Mouse (Mus musculus) A20 (cell line): ENCODE measurements around the gene Txnrd2.

Experiments
- DNase-seq: peaks from one replicate; pipeline ENCODE4 v3.0.0-alpha.2; 2011; ENCODE audit warnings: low read depth, low spot score

Gene Txnrd2

DNA sequence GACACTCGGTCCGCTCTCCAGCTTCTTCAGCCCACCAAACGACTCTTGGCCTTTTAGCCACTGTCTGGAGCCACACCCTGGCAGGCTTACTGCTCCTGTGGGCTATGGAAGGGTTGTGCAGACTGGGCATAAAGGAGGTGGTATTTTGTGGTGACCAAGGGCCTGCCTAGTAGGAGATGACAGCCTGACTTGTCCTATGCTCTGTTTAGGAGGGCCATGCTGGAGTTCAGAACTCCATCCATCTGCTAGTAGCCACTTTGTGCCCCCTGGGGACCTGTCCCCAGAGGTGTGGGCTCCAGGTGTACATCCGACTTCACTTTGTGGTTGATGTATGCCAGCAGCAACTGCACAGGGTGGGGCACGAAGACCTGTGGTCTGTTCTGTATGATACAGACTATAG is 32.6 kb upstream of the Txnrd2 start:
- DNase-seq, result no peak

DNA sequence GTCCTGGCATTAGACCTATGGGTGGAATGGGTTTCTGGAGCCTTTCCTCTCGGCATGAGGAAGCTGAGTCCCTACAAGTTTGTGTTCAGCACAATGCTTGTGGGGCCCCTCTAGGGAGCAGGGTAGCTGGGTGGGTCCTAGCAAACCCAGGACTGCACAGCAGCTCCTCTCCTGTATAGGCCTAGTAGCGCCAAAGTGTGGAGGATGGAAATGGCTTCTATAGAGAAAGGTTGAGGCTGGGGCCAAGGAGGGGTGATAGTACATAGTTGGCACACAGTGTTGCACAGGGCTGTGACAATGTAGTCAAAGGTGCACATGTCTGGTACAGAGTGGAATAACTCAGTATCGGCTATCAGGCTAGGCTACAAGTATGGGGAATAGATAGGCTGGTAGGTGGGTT is 32.1 kb upstream of the Txnrd2 start:
- DNase-seq, result no peak

DNA sequence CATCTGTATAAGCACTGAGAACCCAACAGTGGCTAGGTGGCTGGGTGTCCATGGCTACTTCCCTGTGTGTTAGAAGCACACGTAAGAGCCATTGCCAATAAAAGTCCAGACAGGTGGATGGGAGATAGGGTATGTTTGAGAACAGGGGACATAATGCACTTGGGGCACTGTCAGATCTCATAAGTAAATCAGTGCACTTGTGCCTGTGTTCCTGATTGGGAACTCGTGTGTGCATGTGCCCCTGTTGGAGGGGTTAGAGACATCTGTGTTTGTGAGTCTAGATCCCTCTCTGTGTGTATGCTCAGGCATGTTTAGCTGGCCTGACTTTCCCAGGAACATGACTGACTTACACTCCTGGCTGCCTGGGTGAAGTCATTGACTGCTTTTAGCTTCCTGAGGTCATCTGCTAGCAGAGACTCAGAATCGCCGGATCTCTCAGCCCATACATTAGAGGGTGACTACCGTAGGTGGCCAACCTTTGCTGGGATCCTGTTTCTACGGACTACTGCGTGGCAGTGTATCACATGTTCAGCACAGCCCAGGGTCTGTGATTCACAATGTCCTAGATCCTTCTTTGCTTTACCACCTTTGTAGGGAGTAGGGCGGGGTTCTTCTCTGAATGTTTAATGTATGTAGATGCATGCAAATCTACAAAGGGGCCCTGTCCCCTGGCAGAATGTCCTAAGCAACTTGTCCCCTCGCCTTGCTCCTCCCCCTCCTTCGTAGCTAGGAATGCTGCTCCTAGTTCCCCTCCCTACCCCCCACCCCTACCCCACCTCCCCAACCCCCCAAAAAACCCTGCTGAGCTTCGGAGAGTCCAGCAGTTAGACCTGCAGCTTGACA is 31.2 kb upstream of the Txnrd2 start:
- no peak for DNase-seq

DNA sequence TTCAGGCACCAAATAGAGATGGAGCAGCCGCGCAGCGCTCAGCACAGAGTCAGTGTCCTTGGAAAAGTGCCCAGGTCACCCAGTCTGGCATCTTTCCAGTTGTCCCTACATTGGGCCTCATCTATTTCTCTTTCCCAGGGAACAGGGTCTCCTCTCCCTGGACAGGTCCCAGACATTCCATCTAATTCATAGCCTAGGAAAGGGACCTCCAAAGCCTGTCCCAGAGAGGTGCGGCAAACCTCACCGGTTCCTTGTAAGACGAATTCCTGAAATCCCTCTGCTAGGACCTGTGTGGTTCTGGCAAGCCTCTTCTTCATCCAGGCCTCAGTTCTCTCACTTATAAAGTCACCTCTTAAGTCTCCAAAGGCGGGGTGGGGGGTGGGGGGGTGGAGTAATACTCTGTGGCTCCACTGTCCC is 30.6 kb upstream of the Txnrd2 start:
- no peak for DNase-seq

DNA sequence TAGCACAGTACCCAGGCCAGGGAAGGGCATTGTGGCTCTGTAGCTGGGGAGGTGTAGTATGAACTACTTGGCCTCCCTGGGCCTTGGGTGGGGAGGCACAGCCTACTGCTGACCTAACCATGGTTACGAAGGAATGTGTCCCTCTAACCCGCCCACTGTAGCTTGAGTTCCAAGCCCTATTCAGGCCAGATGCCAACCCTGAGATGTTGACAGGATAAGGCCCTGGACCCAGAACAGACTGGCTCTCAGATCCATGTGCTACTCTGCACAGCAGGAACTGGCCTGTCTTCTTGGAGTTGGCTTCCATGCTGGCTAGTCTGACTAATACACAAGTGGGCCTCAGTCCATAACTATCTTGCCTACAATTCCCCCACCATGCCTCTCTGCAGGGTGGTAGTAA is 30.0 kb upstream of the Txnrd2 start:
- DNase-seq, result no peak

DNA sequence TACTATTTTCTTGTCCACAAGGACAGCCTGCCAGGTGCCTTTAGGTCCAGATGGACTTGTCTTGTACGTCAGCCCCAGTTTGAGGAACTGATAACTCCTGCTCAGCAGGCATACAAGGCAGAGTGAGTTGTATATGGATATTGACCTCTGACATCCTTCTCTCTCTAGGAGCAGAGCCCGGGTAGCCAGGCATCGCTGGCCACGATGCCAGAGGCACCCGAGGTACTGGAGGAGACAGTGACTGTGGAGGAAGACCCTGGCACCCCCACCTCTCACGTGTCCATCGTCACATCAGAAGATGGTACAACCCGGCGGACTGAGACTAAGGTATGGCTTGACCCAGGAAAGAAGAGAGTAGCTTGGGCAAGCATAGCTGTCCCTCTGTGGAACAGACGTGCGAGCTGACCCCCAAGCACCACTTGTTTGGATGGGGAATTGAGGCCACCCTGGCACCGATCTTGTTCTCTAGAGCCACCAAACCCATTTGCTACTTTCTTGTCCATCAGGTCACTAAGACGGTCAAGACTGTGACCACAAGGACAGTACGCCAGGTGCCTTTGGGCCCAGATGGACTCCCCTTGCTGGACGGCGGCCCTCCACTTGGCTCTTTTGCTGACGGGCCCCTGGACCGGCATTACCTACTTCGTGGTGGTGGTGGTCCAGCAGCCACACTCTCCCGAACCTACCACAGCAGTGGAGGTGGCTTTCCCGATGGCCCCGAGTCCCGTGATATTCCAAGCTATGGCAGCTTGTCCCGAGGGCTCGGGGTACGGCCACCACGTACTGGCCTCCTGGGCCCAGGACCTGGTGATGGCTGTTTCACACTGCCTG is 29.2 kb upstream of the Txnrd2 start:
- DNase-seq, result peak; percentile 31

DNA sequence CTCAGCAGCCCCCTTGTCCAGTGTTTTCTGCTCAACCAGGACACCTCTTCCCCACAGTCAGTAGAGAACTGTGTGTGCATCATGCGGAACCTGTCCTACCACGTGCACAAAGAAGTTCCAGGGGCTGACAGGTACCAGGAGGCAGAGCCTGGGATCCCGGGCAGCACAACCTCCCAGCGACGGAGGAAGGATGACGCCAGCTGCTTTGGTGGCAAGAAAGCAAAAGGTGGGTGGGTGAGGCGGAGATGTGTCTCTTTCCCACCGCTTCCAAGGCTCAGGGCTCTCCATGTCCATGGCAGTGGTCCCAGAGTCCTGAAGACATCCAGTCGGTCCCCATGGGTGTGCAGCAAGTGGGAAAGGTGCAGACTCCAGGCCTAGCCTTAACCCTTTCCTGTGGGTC is 26.2 kb upstream of the Txnrd2 start:
- no peak for DNase-seq

DNA sequence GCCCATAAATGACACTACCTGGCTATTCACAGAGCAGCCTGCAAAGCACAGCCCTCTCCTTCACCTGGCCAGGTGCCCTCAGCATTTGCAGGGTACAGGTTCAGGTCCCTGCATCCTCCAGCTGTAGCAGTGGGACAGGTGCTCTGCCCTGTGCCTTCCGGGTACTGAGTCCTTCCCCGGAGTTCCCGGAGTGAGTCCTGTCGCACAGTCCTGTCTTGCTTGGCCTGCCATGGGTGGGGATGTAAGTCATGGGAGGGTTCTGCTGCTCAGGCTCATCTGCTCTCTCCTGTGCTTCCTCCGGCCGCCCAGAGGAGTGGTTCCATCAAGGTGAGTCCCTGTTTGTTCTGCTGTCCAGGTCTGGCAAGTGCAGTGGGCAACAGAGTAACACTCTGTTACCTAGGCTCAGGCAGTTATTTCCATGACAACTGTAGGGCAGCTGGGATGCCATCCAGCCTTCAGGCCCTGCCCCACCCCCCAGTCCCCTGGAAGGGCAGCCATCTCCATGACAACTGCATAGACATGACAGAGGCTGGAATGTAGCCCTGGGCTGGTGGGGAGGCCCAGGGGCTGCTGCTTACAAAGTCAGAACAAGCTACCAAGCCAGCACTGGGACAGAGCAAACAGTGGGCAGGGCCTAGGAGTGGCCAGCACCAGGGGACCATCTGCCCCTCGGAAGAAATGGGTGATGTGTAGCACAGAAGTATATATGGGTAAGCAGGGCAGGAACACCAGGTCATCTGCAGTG is 25.5 kb upstream of the Txnrd2 start:
- no peak for DNase-seq

DNA sequence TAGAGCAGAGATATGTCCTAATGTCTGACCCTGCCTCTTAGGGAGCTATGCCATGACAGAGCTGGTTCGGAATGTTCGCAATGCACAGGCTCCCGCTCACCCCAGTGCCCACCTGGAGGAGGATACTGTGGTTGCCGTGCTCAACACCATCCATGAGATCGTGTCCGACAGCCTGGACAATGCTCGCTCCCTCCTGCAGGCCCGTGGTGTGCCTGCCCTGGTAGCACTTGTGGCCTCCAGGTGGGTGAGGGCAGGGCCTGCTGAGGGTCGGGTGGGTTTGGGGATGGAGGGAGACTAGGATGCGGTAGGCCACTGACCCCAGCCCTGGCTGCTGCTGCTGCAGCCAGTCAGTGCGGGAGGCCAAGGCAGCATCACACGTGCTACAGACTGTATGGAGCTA is 22.9 kb upstream of the Txnrd2 start:
- no peak for DNase-seq

DNA sequence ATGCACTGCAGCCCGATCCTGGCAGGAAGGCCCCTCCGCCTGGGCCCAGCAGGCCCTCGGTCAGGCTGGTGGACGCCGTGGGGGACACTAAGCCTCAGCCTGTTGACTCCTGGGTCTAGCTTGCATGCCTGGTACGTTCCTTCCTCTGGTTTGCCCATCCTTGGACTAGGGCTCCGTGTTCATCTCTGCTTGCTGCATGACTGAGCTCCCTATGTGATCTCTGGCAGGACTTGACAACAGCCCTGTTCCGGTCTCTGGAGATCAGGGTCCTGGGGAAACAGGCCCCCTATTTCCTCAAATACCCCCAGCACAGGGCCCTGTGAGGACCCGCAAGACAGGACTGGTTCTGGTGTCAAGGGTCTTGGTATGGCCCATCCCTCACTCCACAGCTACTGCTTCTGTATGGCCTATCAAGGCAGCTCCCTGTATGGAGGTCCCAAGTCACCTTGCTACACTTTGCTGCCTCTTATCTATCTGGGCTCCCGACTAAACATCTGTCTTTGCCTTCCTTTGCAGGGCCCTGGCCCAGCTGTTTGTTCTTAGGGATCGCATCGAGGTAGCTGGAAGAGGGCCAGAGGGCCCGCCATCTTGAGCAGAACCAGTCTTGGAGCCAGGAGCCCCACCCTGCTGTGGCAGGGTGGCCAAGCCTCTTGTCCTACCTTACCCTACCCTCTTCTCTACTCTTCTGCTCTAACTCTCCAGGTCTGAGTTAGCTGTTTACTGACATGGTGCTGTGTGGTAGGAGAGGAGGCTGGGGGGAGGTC is 20.9 kb upstream of the Txnrd2 start:
- DNase-seq, result no peak

DNA sequence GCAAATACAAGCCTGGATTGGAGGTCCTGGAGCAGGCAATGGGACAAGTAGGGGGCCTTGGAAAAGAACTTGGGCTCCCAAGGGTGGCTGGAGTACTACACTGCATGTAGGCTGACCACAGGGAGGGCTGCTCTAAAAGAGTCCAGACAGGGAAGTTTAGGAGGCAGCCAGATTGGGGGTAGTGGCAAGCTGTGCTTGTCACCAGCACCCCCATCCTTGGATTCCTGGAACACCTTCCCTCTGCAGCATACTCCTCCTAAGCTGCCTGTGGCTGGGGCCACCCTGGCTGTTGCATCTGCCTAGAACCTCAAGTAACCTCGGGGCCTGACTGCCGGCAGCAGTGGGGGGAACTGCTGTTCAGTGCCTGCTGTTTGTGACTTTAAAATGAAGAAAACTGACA is 20.3 kb upstream of the Txnrd2 start:
- no peak for DNase-seq

DNA sequence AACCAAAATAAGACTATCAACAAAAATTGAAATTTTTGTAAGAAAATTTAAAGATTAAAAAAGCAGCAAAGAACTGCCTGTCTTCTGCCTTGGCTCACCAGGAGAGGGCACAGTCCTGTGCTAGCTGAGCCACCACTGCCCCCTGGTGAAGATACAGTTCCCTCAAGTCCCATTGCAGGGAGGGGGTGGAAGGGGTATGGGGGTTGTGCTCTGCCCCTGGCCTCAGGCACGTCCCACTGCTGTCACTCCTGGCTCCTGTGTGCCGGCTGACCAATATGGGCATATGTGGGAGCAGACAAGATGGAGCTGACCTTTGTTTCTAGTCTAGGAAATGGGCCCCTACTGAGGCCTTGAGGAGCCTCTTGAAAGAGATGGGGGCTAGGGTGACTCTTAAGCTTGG is 19.9 kb upstream of the Txnrd2 start:
- peak; percentile 66 for DNase-seq

DNA sequence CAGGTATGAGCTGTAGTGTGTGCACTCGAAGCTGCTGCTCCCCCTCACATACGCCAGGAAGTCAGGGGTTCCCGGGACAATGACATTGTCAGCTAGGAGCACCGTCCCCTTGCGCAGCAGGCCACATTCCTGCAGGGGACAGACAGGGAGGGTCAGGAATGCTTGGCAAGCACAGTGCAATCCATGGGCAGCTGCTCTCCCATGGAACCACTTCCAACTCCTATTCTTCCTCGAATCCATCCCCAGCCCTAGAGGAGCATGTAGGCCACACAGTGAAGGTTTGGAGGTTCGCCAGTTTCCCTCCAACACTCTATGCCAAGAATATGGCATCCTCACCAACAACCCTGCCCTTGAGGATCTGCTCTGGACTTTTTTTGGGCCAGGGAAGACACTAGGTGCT is 18.3 kb upstream of the Txnrd2 start:
- DNase-seq, result no peak

DNA sequence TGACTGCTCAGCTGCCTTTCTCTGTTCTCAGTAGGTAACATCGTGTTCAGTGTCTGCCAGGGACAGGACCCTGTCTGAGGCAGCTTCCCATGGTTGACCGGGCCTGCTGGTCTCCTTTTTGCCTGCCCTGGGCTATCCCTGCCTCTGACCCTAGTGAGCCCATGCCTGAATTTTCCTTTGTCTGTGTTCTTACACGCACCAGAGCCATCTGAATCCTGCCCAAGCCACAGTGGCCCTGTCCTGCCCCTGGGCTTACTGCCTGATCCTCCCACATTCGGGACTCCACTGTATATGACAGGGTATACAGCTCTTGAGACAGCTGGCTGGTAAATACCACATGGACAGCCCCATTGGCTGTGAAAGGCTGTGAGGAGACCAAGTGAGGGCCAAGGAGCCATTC is 16.4 kb upstream of the Txnrd2 start:
- DNase-seq, result no peak

DNA sequence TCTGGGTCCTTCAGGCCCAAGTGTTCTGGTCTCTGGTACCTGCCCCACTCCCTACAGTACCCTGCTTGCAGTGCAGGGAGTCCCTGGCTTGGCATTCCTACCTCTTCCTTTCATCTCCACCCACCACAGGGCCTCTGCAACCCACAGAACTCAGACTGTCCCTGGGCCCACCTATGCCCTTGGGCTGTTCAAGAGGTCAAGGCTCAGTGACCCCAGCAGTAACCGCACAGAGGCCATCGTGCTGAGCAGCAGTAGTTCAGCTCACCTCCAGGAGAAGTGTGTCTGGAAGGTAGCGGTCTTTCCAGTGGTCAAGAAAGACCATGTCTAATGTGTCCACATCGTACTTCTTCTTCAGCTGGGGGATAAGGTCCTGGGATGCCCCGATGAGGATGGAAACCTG is 15.8 kb upstream of the Txnrd2 start:
- no peak for DNase-seq

DNA sequence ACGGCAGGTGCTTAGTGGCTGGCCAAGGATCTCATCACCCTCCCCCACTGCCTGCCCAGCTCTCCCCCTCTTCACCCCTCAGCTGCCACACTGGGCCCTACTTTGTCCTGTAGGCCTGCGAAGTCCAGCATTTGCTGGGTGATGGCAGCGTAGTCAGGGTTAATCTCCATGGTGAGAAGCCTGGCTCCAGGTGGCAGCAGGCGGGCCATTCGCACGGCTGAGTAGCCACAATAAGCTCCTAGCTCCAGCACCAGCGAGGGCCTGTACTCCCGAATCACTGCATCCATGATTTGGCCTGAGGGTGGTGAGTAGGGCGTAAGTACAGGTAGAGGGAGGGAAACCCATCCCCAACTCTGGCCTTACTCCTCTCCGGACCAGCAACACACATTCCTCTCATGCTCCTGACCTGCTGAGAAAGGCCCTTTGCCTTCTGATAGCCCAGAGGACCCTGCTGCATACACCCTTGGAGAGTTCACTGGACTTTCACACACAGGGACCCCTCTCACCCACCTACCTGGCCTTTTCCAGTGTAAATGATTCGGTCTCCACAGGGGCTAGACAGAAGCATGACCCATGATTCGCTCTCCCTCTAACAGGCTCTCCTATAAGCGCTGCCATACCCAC is 15.0 kb upstream of the Txnrd2 start:
- DNase-seq, result no peak

DNA sequence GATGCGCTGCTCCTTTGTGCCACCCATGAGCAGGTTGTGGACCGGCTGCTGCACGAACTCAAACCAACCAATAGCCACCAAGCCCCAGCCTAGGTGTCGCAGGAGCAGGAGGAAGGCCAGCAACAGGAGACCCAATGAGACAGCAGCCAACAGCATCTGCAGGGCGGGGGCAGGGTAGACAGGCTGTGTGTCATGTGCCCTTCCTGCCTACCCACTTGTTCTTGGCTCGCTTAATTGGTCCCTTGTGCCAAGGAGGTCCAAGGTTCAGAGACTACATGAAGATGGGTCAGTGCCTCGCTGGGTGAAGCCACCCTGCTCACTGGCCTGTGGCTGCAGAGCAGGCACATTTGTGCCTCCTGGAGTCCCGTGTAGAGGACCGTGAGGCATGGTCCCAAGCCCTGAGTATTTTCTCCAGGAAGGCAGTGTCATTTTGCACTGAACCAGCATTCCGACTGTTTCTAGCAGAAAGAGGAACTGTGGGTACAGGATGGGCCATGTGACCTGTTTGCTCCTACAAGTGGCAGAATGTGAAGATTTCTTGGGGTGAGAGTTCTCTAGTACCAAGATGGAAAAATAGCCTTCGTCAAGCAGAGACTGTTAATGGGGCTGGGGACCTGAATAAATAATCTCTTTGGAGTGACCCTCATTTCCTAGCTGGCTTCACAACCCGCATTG is 14.2 kb upstream of the Txnrd2 start:
- DNase-seq, result no peak

DNA sequence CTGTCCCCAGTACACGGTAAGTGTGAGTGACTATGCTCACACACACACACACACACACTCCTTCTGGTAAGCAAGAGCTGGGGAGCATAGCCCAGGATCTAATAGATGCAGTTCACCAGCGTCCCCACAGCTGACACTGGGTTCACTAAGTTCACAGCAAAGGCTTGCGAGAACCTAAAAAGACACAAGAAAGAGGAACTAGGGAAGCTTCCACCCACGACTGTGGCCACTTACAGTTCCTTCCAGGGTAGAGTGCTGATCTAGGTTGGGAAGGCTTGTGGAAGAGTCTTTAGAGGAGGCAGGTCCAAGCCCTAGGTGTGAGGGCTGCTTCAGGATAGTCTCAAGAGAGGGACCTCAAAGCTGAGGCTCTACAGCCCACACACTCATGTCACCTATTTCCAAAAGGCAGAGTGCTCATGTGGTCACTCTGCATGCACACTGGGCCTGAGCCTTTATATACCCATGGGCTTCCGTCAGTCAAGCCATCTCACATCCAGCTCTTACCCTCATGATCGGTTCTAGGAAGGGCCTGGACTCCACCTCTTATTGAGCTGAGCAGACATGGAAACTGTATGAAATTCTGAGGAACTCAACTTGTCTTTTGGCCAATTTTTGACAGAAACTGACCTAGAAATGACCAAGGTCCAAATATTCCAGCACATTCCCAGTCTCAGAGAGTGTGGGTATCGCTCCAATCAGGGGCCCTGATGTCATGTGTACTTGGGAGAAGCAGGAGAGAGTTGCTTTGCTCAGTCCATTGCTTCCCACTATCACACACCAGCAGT is 13.0 kb upstream of the Txnrd2 start:
- peak; percentile 25 for DNase-seq

DNA sequence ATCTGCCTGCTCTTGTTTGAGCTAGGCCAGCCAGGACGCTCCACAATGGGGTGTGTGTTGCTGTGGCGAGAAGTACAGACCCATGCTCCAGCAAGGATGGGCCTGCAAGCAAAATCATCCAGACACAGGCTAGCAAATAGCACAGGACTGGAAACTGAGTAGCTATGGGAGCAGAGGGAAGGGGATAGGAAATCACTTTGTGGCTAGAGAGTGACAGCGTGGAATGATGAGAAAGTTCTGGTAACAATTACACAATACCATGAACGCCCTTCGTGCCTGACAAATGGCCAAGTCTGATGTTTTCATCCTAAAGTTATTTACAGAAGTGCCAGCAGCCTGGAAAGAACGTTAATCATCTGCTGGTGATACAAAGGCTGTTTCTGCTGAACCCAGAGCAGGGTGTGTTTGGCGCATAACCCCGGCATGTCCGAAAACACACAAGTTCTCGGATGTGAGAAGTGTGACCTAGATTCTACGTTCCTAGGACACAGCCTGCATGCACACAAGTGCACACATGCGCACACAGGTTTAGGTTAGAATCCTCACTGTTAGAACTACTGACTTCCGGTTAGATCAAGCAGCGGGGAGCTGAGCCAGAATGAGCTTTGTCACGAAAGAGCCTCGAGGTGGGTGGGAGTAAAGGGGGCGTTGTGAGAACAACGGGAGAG is 10.0 kb upstream of the Txnrd2 start:
- no peak for DNase-seq
